Mouse (Mus musculus): ENCODE data around the gene Ncam1.

DNA sequence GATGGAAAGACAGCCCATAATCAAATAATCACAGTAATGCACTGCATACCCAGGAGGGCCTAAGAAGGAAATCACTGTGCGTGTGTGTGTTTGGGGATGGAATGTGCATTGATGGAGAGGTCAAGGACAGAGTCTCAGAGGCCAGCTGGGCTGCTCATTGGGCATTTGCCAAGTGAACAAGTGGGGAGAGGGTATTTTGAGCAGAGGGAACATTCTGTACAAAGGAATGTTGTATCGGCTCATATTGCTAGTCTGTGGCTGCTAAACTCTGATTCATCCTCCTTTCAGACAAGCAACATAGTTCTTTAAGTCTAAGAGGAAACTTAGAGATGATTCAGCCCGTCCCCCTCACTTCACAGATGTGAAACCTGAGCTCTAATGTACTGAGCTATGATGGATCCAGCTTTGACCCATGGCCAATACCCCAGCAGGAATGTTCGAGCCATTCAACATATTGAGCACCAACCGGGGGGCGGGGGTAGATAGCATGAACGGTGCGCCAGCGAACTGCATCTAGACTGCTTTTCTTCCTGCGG, 17.5 kb upstream of the Ncam1 start:
- TF ChIP-seq CTCF (IDR thresholded peaks at IDR 0.05; ENCODE audit: low read depth, low read length): no peak
- TF ChIP-seq POLR2A (IDR thresholded peaks at IDR 0.05; ENCODE audit: borderline replicate concordance, low read depth, low read length): no peak

Measured in bone marrow macrophage, adult 2 months (primary cell).